Mouse (Mus musculus): ENCODE measurements around the gene Crocc2.

GRCm38 (mm10) chr1:93125256-93125655 is 43.3 kb upstream of the Crocc2 start:
- TF ChIP-seq CTCF (IDR thresholded peaks at IDR 0.05; ENCODE audit: control insufficient read depth, insufficient read depth, insufficient read length) (no peak), USF1 (IDR thresholded peaks at IDR 0.05; ENCODE audit: low read depth) (no peak), FOSL1 (IDR thresholded peaks at IDR 0.05; ENCODE audit: insufficient read depth, low read length, poor library complexity, severe bottlenecking) (no peak), MYOG (IDR thresholded peaks at IDR 0.05; ENCODE audit: control insufficient read depth, extremely low read depth, insufficient read length) (no peak)

Measured in C2C12 (cell line).